Mouse (Mus musculus): Measurements from ENCODE around the gene Dhrs7b.

Gene Dhrs7b

DNA sequence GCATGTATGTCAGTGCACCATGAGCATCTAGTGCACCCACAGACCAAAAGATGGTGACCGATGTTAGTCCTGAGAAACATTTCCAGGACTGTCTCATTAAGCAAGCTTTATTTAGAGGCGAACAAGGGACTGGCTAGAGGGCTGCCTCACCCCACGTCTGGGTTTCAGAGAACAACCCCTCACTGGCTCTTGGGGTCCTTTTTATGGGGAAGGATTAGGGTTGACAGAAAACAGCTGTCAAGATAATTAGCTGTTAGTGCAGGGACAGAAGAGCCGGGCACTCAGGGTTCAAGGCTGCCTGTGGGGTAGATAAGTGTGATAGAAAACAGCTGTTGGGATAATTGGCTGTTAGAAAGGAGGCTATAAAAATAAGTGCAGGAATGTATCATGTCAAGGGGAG, 65.5 kb downstream of the Dhrs7b start:
- DNase-seq (ENCODE audit: low spot score) = no peak

DNA sequence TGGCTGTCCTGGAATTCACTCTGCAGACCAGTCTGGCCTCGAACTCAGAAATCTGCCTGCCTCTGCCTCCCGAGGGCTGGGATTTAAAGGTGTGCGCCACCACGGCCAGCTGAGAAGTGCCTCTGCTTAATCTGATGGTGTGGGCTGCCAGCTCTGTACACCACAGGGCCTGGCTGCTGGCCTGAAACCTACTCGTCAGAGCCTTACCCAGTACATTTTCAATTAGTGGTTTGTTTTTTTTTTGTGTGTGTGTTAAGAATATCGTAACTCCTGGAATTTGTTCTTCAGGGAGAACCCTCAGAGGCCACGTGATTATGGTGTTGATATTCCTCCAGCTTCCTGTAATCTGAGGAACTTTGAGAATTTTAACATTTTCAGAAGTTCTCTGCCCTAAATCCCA, 71.6 kb downstream of the Dhrs7b start:
- no peak for DNase-seq (ENCODE audit: low spot score)

- no peak for DNase-seq (ENCODE audit: low spot score)
Observed at GRCm38 (mm10) chr11:60902486-60902885, 72.1 kb downstream of the Dhrs7b start.

DNA sequence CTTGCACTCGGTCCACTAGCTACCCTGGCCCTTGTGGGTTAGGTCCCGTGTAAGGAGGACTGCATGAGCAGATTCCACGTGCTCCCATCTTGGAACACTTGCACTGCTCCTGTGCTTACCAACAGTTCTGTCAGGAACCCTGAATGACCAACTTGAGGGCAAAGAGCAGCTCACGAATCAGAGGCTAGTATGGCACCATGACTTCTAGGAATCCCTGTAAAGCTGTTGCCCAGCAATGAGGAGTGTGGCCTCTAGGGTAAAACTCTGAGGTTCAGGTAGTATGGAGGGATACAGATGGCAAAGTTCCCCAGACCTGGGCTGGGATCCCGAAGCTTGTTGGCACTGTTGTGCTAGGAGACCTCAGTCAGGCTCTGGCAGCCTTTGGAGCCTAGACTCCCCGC, 73.2 kb downstream of the Dhrs7b start:
- DNase-seq (ENCODE audit: low spot score) = no peak

GRCm38 (mm10) chr11:60905407-60906120, 75.1 kb downstream of the Dhrs7b start:
- DNase-seq (ENCODE audit: low spot score) = no peak

GRCm38 (mm10) chr11:60906449-60906848, 76.0 kb downstream of the Dhrs7b start:
- no peak for DNase-seq (ENCODE audit: low spot score)

DNA sequence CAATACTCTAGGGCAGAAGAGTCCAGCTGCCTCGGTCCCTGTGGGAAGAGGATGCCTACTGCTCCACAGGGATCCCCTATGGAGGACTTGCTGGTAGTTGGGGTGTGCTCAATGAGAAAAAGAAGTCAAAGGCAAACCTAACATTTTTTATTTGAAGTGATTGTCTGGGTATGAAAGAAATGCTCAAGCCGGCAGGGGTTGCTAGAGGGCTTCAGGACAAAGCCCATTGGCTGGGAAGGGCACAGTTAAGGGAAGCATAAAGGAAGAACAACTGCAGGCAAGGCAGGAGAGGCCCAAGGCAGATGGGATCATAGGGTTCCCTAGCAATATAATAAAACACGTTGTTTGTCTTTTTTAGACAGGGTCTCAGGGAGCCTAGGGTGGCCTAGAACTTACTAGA, 77.6 kb downstream of the Dhrs7b start:
- DNase-seq (ENCODE audit: low spot score) = no peak

GRCm38 (mm10) chr11:60909626-60910025, 79.2 kb downstream of the Dhrs7b start:
- DNase-seq (ENCODE audit: low spot score) = no peak
